Mouse (Mus musculus) midbrain, embryonic 14.5 days (tissue): Measurements from ENCODE around the gene Tmco4. TPM values are rescaled to one million over a fixed set of nuclear protein-coding genes. Genes with fewer than 3 reads are reported as not detected.
A peak's percentile ranks its signal among the peaks of the same experiment; 100 is the strongest.

Experiments
- ATAC-seq: fragments of 200-750 bp; cut with Nextera tagmentation; 2 replicates; pipeline ENCODE4 v1.8.0; 2017; ENCODE audit warnings: moderate number of reproducible peaks, moderate library complexity; ENCODE audit not compliant: low FRiP score, low TSS enrichment
- DNase-seq: peaks from one replicate; pipeline ENCODE4 v3.0.0-alpha.2; 2015
- H3K27ac ChIP-seq: fragments of 300-500 bp; sonication (generic); replicated peaks from 2 replicates; pipeline ENCODE4 v1.5.1; 2014; ENCODE audit warnings: mild to moderate bottlenecking, low read depth, low read length, moderate library complexity
- H3K27me3 ChIP-seq: fragments of 300-500 bp; sonication (generic); 2 replicates; pipeline ENCODE4 v1.6.1; 2014; ENCODE audit warnings: low read length, control low read depth, mixed read lengths; ENCODE audit not compliant: control insufficient read depth, insufficient read depth
- H3K36me3 ChIP-seq: fragments of 300-500 bp; sonication (generic); 2 replicates; pipeline ENCODE4 v1.6.1; 2014; ENCODE audit warnings: low read length, control low read depth; ENCODE audit not compliant: control insufficient read depth, insufficient read depth
- H3K4me1 ChIP-seq: fragments of 300-500 bp; sonication (generic); 2 replicates; pipeline ENCODE4 v1.6.1; 2014; ENCODE audit warnings: mild to moderate bottlenecking, antibody characterized with exemption, low read length, control low read depth; ENCODE audit not compliant: control insufficient read depth, insufficient read depth
- H3K4me2 ChIP-seq: fragments of 300-500 bp; sonication (generic); 2 replicates; pipeline ENCODE4 v1.6.1; 2014; ENCODE audit warnings: mild to moderate bottlenecking, low read length, moderate library complexity
- H3K4me3 ChIP-seq: fragments of 300-500 bp; sonication (generic); replicated peaks from 2 replicates; pipeline ENCODE4 v1.5.1; 2014; ENCODE audit warnings: low read depth, low read length
- H3K9ac ChIP-seq: fragments of 300-500 bp; sonication (generic); replicated peaks from 2 replicates; pipeline ENCODE4 v1.6.1; 2014; ENCODE audit warnings: mild to moderate bottlenecking, low read length, moderate library complexity
- H3K9me3 ChIP-seq: fragments of 300-500 bp; sonication (generic); 2 replicates; pipeline ENCODE4 v1.6.1; 2016; ENCODE audit warnings: low read length, control low read depth, mixed read lengths; ENCODE audit not compliant: control insufficient read depth
- WGBS: fragments of 180-500 bp; shearing (Covaris S2); extraction: QIAGEN DNeasy Blood & Tissue Kit; methylation state at CpG from one replicate; pipeline ENCODE4 v1.1.7; 2014; 5-methylcytosine and 5-hydroxymethylcytosine counted together
- polyA plus RNA-seq: library from polyadenylated mRNA; unstranded; fragments of >200 nt; fragmentation: Nextera tagmentation; extraction: Ambion mirVana; gene quantifications from 2 replicates; pipeline ENCODE4 v1.2.1, GENCODE M21; 2014

Tmco4 gene
- polyA plus RNA-seq, 1 experiment from 2014 or later, result 0.61 TPM

GRCm38 (mm10) chr4:138943730-138944129 lies 29.0 kb upstream of the Tmco4 start:
- H3K9me3 ChIP-seq, result no peaks in the 10 kb centered on the region
- WGBS, result 32% methylated on average over 15 of the region's 15 CpGs

DNA sequence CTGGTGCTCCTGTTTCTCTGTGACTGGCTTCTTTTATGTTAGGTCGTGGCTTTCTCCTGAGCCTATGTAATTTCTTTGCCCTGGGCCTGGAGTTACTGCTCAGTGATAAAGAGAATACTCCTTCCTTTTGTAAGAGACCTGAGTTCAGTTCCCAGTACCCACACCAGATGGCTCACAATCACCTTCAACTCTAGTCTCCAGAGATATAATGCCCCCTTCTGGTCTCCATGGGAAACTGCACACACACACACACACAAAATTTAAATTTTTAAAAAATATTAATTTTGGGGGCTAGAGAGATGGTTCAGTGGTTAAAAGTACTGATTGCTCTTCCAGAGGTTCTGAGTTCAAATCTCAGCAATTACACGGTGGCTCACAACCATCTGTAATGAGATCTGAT lies 24.4 kb upstream of the Tmco4 start:
- no peak for ATAC-seq
- 89% methylated on average over 2 of the region's 2 CpGs for WGBS
- H3K4me1 ChIP-seq, result no peaks in the 10 kb centered on the region

More at GRCm38 (mm10) chr4:138943730-138944129, 29.0 kb upstream of the Tmco4 start:
- Histone ChIP-seq H3K4me3 (no peak overlapping the region), H3K4me2 (no peak overlapping the region), H3K27me3 (no peaks in the 10 kb centered on the region), H3K9ac (no peak overlapping the region), H3K27ac (no peak overlapping the region), H3K36me3 (no peaks in the 10 kb centered on the region), H3K4me1 (no peaks in the 10 kb centered on the region)
- peak; percentile 62 for DNase-seq
- ATAC-seq, result no peak

GRCm38 (mm10) chr4:138958612-138959011 lies 14.1 kb upstream of the Tmco4 start:
- ATAC-seq, result no peak
- Histone ChIP-seq H3K4me1 (no peaks in the 10 kb centered on the region), H3K4me3 (no peak overlapping the region), H3K9me3 (no peaks in the 10 kb centered on the region), H3K9ac (no peak overlapping the region), H3K36me3 (no peaks in the 10 kb centered on the region), H3K27ac (no peak overlapping the region), H3K27me3 (no peaks in the 10 kb centered on the region), H3K4me2 (no peak overlapping the region)
- 89% methylated on average over 9 of the region's 9 CpGs for WGBS
- DNase-seq, result no peak

More for the DNA sequence above, 24.4 kb upstream of the Tmco4 start:
- no peak overlapping the region for H3K4me2 ChIP-seq
- H3K27me3 ChIP-seq, result no peaks in the 10 kb centered on the region
- no peak for DNase-seq
- no peaks in the 10 kb centered on the region for H3K36me3 ChIP-seq
- H3K27ac ChIP-seq, result no peak overlapping the region
- H3K9ac ChIP-seq, result no peak overlapping the region
- H3K9me3 ChIP-seq, result no peaks in the 10 kb centered on the region
- H3K4me3 ChIP-seq, result no peak overlapping the region

DNA sequence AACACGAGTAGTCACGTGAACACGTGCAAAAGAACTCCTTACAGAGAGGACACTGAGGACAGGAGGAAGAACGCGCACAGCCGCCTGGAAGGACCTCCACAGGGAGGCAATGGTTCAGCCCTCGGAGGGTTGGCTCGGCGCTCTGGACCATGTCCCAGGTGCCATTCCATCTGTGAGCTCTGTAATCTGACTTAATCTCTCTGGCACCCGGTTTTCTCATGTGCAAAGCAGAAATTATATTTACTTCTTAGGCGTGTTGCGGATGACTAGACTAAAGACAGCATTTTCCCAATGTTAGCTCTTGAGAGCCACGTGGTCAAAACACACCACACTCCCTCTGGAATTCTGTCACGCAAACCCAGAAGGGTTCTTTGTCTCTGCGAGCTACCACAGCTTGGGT lies 13.6 kb upstream of the Tmco4 start:
- no peak for ATAC-seq

DNA sequence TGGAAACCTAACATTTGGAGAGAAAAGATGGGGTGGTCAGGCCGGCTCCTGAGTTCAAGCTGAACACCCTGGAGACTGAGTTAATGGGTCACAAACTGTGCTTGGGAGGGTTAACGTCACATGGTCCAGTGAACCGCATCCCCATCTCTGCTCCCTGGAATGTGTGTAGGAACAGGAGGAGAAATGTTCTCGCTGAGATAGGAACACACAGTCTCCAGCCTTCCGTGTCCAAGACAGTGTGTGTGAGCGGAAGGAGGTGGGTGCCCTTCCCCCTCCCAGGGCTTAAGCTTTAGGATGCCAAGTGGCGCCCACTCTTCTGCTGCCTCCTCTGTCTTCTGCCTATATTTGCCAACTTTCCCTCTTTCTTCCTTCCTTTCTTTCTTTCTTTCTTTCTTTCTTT lies 12.8 kb upstream of the Tmco4 start:
- H3K9me3 ChIP-seq, result no peaks in the 10 kb centered on the region
- no peak for DNase-seq
- H3K4me3 ChIP-seq, result no peak overlapping the region
- H3K4me1 ChIP-seq, result no peaks in the 10 kb centered on the region
- H3K27ac ChIP-seq, result no peak overlapping the region
- ATAC-seq, result no peak
- H3K36me3 ChIP-seq, result no peaks in the 10 kb centered on the region
- 52% methylated on average over 7 of the region's 7 CpGs for WGBS
- no peak overlapping the region for H3K9ac ChIP-seq
- no peak overlapping the region for H3K4me2 ChIP-seq
- H3K27me3 ChIP-seq, result no peaks in the 10 kb centered on the region

More for the DNA sequence above, 13.6 kb upstream of the Tmco4 start:
- Histone ChIP-seq H3K4me1 (no peaks in the 10 kb centered on the region), H3K4me2 (no peak overlapping the region), H3K9ac (no peak overlapping the region), H3K9me3 (no peaks in the 10 kb centered on the region), H3K36me3 (no peaks in the 10 kb centered on the region), H3K27me3 (no peaks in the 10 kb centered on the region), H3K4me3 (no peak overlapping the region), H3K27ac (no peak overlapping the region)
- no peak for DNase-seq
- WGBS, result 85% methylated on average over 15 of the region's 15 CpGs

GRCm38 (mm10) chr4:138962719-138963118 lies 10.0 kb upstream of the Tmco4 start:
- Histone ChIP-seq H3K36me3 (no peaks in the 10 kb centered on the region), H3K4me1 (no peaks in the 10 kb centered on the region), H3K4me3 (no peak overlapping the region), H3K9ac (no peak overlapping the region), H3K9me3 (no peaks in the 10 kb centered on the region), H3K27me3 (no peaks in the 10 kb centered on the region), H3K4me2 (no peak overlapping the region), H3K27ac (no peak overlapping the region)
- no peak for ATAC-seq
- no peak for DNase-seq
- 93% methylated on average over 5 of the region's 5 CpGs for WGBS

- no peak for ATAC-seq
- no peaks in the 10 kb centered on the region for H3K4me1 ChIP-seq
- H3K27me3 ChIP-seq, result no peaks in the 10 kb centered on the region
- H3K9me3 ChIP-seq, result no peaks in the 10 kb centered on the region
- H3K4me2 ChIP-seq, result no peak overlapping the region
- H3K9ac ChIP-seq, result no peak overlapping the region
- no peak overlapping the region for H3K4me3 ChIP-seq
- 75% methylated on average over 5 of the region's 5 CpGs for WGBS
- DNase-seq, result no peak
- no peak overlapping the region for H3K27ac ChIP-seq
- no peaks in the 10 kb centered on the region for H3K36me3 ChIP-seq
These were observed 6.8 kb upstream of the Tmco4 start for GRCm38 (mm10) chr4:138965871-138966270.

- H3K27ac ChIP-seq, result no peak within 1 kb of the TSS
- no peaks in the 10 kb centered on the region for H3K27me3 ChIP-seq
- no peak for DNase-seq
- H3K9me3 ChIP-seq, result no peaks in the 10 kb centered on the region
- 90% methylated on average over 13 of the region's 13 CpGs for WGBS
- ATAC-seq, result no peak
- no peak within 1 kb of the TSS for H3K4me2 ChIP-seq
- no peaks in the 10 kb centered on the region for H3K36me3 ChIP-seq
- no peak within 1 kb of the TSS for H3K4me3 ChIP-seq
- no peaks in the 10 kb centered on the region for H3K4me1 ChIP-seq
- no peak within 1 kb of the TSS for H3K9ac ChIP-seq
These were observed 5.8 kb upstream of the Tmco4 start, which contains the start of gene Rnf186 for GRCm38 (mm10) chr4:138966866-138967265. Gene Rnf186, plus strand, starts transcription at chr4:138967112.

DNA sequence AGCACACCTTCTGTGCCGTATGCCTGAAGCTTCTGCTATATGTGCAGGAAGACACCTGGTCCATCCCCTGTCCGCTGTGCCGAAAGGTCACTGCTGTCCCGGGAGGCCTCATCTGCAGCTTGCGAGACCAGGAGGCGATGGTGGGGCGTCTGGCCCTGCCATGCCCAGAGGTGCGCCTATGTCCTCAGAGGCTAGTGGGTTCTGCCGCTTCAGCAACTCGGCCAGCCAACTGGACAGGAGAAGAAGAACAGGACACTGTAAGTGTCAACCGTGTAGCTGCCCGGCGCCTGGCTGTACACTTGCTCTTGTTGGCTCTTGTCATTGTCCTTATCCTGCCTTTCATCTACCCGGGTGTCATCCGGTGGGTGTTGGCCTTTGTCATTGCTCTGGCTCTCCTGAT lies 5.2 kb upstream of the Tmco4 start:
- WGBS, result 93% methylated on average over 15 of the region's 15 CpGs
- Histone ChIP-seq H3K9me3 (no peaks in the 10 kb centered on the region), H3K27ac (no peak overlapping the region), H3K27me3 (no peaks in the 10 kb centered on the region), H3K36me3 (no peaks in the 10 kb centered on the region), H3K4me1 (no peaks in the 10 kb centered on the region), H3K9ac (no peak overlapping the region), H3K4me3 (no peak overlapping the region), H3K4me2 (no peak overlapping the region)
- ATAC-seq (no peak), DNase-seq (no peak)
